Mouse (Mus musculus) right cerebral cortex, postnatal 14 days (tissue): ENCODE results near the gene Klk12.

ENCODE experiments used
- DNase-seq: peaks from one replicate; pipeline ENCODE4 v3.0.0; 2022

Gene Klk12

DNA sequence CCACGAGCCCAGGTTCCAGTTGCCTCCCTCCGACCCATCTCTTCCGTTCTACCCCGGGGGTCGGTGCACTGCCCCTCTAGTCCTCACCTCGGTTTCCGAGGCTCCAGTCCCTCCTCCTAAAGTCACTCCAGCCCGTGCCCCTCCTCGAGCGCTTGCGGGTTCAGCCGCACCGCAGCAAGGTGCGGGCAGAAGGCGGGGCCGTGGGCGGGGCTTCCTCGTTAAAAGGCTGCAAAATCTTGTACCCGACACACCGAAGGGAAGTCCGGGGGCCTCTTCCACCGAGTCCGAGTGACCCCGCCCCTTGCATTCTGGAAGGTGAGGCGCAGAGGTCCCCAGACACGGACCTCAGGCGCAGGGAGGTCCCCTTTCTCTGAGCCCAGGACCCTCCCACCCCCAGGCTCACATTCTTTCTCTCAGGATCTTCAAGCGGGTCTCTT is 28.7 kb downstream of the Klk12 start, which contains the start of gene Klk8:
TSS of gene Klk8 (plus strand) at position 245 of the 437 bp plus-strand sequence.
- peak; percentile 19 for DNase-seq

DNA sequence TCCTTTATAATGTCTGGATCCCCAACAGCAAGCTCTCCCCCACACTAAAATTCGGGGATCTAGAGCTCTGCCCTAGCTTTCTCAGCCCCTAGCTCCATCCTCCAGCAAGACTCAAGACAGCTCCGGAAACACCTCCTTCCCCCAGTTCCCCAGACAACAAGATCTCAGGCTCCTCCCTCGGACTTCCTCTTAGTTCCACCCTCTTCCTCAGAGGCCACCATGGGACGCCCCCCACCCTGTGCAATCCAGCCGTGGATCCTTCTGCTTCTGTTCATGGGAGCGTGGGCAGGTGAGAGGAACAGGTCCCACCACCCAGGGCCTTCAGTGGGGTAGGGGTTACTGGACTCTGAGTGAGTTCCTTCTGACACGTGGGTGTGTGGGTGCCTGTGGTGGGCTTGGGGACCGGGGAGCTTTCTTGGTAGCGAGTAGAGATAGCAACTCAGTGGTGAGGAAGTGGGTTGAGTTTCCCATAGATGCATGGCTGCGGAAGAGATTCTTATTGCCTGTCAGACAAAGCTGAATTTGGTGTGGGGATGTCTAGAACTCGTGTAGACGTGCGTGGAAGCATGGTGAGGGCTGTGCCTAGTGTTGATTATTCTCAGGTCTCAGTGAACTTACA is 29.3 kb downstream of the Klk12 start:
- no peak for DNase-seq

DNA sequence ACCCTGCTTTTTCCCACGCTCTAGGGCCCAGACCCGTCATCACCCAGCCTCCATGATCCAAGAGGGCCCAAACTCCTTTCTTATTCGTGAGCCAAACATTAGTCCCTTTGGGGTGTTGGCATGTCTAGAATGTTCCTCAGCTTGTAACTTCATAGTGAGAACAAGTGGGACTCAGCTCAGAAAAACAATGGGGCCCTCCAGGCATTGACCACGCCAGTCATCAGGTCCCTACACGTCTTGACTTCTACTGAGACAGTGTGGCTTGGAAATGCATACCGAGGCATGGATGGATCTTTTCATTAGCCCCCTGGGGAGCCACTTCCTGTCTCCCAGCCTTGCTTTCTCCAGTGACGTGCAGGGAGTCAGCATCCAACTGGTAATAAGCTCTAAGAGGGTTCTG is 31.2 kb downstream of the Klk12 start:
- no peak for DNase-seq

DNA sequence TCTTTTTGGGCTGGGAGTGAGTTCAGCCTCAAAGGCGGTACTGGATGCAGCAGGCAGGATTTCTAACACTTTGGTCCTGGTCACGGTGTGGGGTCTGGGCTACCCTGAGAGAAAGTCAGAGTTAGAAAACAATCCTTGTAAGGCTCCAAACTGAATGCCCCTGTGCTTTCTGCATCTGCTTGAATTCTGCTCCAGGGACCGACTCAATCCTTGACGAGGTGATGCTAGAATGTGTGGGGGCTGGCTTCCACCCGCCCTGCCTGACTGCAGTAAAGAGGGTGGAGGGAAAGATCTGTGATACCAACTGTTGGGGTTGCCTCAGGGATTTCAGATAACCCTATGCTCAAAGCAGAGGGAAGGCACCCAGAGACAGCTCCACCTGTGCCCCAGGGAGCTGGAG is 42.3 kb downstream of the Klk12 start, which contains the start of gene Klk7:
TSS of gene Klk7 (plus strand) at position 301 of the 400 bp plus-strand sequence.
- DNase-seq: no peak

DNA sequence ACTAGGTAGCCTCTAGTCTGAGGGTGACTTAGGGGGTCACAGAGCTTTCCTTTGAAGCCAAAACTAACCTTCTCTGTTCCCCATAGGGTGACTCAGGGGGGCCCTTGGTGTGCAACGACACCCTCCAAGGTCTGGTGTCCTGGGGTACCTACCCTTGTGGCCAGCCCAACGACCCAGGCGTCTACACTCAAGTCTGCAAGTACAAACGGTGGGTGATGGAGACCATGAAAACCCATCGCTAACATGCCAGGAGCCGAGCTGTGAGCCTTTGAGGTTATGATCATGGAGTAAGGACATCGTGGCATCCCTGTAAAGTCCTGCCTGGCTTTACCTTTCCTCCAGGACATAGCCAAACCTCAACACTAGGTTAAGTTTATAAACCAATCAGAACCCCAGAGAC is 46.5 kb downstream of the Klk12 start:
- DNase-seq: no peak

DNA sequence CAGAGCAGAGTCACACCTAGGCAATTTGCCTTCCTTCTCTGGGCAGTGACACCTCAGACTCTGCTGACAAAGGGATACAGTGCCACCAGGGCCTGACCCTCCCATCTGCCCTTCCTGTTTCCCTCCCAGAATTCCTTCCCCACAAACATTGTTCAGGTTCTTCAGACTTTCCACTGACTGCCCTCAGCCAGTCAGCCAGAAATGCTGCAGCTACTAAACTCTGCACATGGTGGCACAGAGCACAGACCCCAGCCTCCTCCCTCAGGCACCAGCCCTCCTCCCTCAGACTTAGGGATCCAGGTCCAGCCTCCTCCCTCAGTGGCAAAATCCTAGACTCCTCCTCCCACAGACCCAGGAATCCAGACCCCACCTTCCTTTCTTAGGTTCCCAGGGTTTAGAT is 48.0 kb downstream of the Klk12 start:
- no peak for DNase-seq

DNA sequence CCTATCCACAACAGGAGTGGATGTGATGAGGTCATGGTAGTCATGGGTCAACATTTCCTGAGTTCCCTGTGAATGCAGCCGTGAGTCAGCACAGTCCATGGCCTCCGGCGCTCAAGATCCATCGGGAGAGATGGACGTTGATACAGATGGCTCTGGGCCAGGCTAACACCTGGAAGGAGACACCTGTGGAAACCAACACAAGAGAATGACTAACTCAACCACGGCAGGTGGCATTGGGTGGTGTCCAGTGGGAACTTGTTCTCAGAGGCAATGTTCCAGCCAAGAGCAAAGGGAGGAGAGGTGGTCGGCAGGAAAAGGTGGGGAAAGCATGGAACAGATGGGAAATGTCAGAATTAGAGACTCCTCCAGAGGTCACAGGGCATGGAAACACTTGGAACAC is 52.9 kb downstream of the Klk12 start:
- no peak for DNase-seq
